Comparison of ENCODE assay signal across 22 mouse cellular contexts in genomic region chr19:26414476-26415024, GRCm38 (mm10).
DNase-seq lines count a peak whose midpoint lies in the region; TF ChIP-seq lines count a peak whose summit lies in the region.
"Had no signal": no experiment of that assay in that cellular context is flagged by ENCODE, and none has a peak within 500 bp of the region (broad histone marks: within the 10 kb centered on the region; RNA-seq: fewer than 3 reads in every experiment).

No protein-coding gene starts in this region.

- no peaks in the 10 kb centered on the region for H3K27me3 ChIP-seq in CH12.LX (replicated peaks)
- no peaks in the 10 kb centered on the region for H3K27me3 ChIP-seq in kidney, adult 2 months (replicated peaks; ENCODE audit: control insufficient read depth, insufficient read depth, low read length)
- H3K27me3 ChIP-seq: embryonic facial prominence, embryonic 12.5 days; embryonic facial prominence, embryonic 15.5 days; hindbrain, embryonic 12.5 days; hindbrain, embryonic 15.5 days had no signal

- TF ChIP-seq POLR2A in CH12.LX (IDR thresholded peaks at IDR 0.05; ENCODE audit: low read depth, low read length): no peak
- TF ChIP-seq POLR2A in kidney, adult 2 months (IDR thresholded peaks at IDR 0.05; ENCODE audit: low read depth, low read length): no peak

- no peak for TF ChIP-seq CTCF in CH12.LX (conservative IDR thresholded peaks at IDR 0.05 in 1 of 2, IDR thresholded peaks at IDR 0.05 in 1 of 2; ENCODE audit: low read depth in 2 of 2, low read length in 2 of 2)
- TF ChIP-seq CTCF in kidney, adult 2 months (conservative IDR thresholded peaks at IDR 0.05; ENCODE audit: insufficient read depth, insufficient read length, low read depth, low read length): no peak

- H3K27ac ChIP-seq in CH12.LX (ENCODE audit: insufficient read depth, low read depth): no peak overlapping the region
- no peak overlapping the region for H3K27ac ChIP-seq in kidney, adult 2 months (ENCODE audit: insufficient read depth, low read depth, low read length)
- H3K27ac ChIP-seq: embryonic facial prominence, embryonic 12.5 days; embryonic facial prominence, embryonic 15.5 days; heart, adult 2 months; hindbrain, embryonic 12.5 days; hindbrain, embryonic 15.5 days had no signal

- no peak overlapping the region for H3K4me3 ChIP-seq in CH12.LX (replicated peaks in 1 of 3; ENCODE audit: low read depth in 2 of 3, low read length in 2 of 3, poor library complexity in 1 of 3)
- no peak overlapping the region for H3K4me3 ChIP-seq in kidney, adult 2 months (ENCODE audit: insufficient read depth, low read depth, low read length)
- H3K4me3 ChIP-seq: embryonic facial prominence, embryonic 12.5 days; embryonic facial prominence, embryonic 15.5 days; heart, adult 2 months; hindbrain, embryonic 12.5 days; hindbrain, embryonic 15.5 days had no signal

- dilution Hi-C loops in CH12.LX (cut with MboI; ENCODE audit: extremely low pct_ligation_motif_present, extremely low pct_unique_long_range_greater_than_20kb, low sequenced_read_pairs): no loop called here

- in situ Hi-C loops in CH12.LX (cut with MboI; ENCODE audit: low pct_ligation_motif_present, low pct_unique_long_range_greater_than_20kb, low sequenced_read_pairs): no loop called here

- 82% methylated on average over 6 of the region's 6 CpGs for WGBS in kidney, adult 2 months

- H3K4me2 ChIP-seq in CH12.LX (ENCODE audit: insufficient read depth, low read depth, poor library complexity, severe bottlenecking): peak overlapping the region; percentile 78
- H3K4me2 ChIP-seq: embryonic facial prominence, embryonic 12.5 days; embryonic facial prominence, embryonic 15.5 days; heart, embryonic 11.5 days; hindbrain, embryonic 12.5 days; hindbrain, embryonic 15.5 days had no signal

- peak; percentile 73 for DNase-seq in heart, adult 11 months
- no peak for DNase-seq in heart, adult 8-10 months (ENCODE audit: low spot score)
- peak; percentile 69 for DNase-seq in 416B (ENCODE audit: low read depth)
- DNase-seq in CH12.LX (ENCODE audit: extremely low read depth): peak; percentile 75
- peak; percentile 29 for DNase-seq in induced T-regulatory cell, adult 2 months (ENCODE audit: low read depth)
- DNase-seq in kidney, adult 2 months: no peak
- no peak for DNase-seq in retina, embryonic 14.5 days (ENCODE audit: low spot score)
- DNase-seq: adrenal gland, adult 8-10 months; adrenal gland, postnatal 25 days; B cell, adult 2 months; cerebellum, adult 18-20 months; cerebellum, adult 9-11 months; cerebellum, postnatal 25 days; forebrain, postnatal 0 days; gastrocnemius, postnatal 25 days; heart, adult 2 months had no signal

- peak; percentile 75 for TF ChIP-seq EP300 in CH12.LX (IDR thresholded peaks at IDR 0.05; ENCODE audit: low read length)

- no peaks in the 10 kb centered on the region for H3K36me3 ChIP-seq in CH12.LX (replicated peaks in 1 of 2; ENCODE audit: control insufficient read depth in 1 of 2, insufficient read depth in 1 of 2, low read length in 1 of 2)
- no peaks in the 10 kb centered on the region for H3K36me3 ChIP-seq in kidney, adult 2 months (ENCODE audit: control insufficient read depth, insufficient read depth, low read length)
- H3K36me3 ChIP-seq: embryonic facial prominence, embryonic 12.5 days; embryonic facial prominence, embryonic 15.5 days; G1E; hindbrain, embryonic 12.5 days; hindbrain, embryonic 15.5 days had no signal

- H3K4me1 ChIP-seq in CH12.LX (ENCODE audit: control insufficient read depth in 1 of 2, insufficient read depth in 2 of 2): peaks cover 5 to 22% of the 10 kb centered on the region in 2 experiments; a peak in 3 of 4 replicates
- no peaks in the 10 kb centered on the region for H3K4me1 ChIP-seq in kidney, adult 2 months (ENCODE audit: control insufficient read depth, insufficient read depth, low read length)
- H3K4me1 ChIP-seq: embryonic facial prominence, embryonic 12.5 days; embryonic facial prominence, embryonic 15.5 days; hindbrain, embryonic 12.5 days; hindbrain, embryonic 15.5 days had no signal

- no peaks in the 10 kb centered on the region for H3K9me3 ChIP-seq in CH12.LX (replicated peaks; ENCODE audit: low read length)
- H3K9me3 ChIP-seq: embryonic facial prominence, embryonic 12.5 days; embryonic facial prominence, embryonic 15.5 days; G1E; hindbrain, embryonic 12.5 days; hindbrain, embryonic 15.5 days had no signal

- H3K9ac ChIP-seq in CH12.LX (ENCODE audit: insufficient read depth, low read depth): no peak overlapping the region
- H3K9ac ChIP-seq: embryonic facial prominence, embryonic 12.5 days; embryonic facial prominence, embryonic 15.5 days; forebrain, postnatal 0 days; hindbrain, embryonic 12.5 days; hindbrain, embryonic 15.5 days had no signal

- no peak for TF ChIP-seq RAD21 in CH12.LX (IDR thresholded peaks at IDR 0.05; ENCODE audit: low read depth, low read length)

- no peaks in the 10 kb centered on the region for H3K79me2 ChIP-seq in CH12.LX (replicated peaks; ENCODE audit: control insufficient read depth, extremely low read depth, insufficient read depth, poor library complexity, severe bottlenecking)

TF ChIP-seq in CH12.LX, 34 proteins besides CTCF, POLR2A, EP300 and RAD21:
- TF ChIP-seq MYC (IDR thresholded peaks at IDR 0.05; ENCODE audit: low read depth, low read length): no peak
- peak; percentile 43 for TF ChIP-seq JUN (IDR thresholded peaks at IDR 0.05; ENCODE audit: insufficient read depth, low read depth, low read length)
- TF ChIP-seq BHLHE40 (IDR thresholded peaks at IDR 0.05; ENCODE audit: low read depth, low read length): peak; percentile 60
- no peak for TF ChIP-seq NRF1 (IDR thresholded peaks at IDR 0.05; ENCODE audit: low read depth, low read length)
- 0 out of 2 replicates have a peak, but pooled peaks have one; percentile 23 for TF ChIP-seq MAZ (IDR thresholded peaks at IDR 0.05; ENCODE audit: low read depth, low read length)
- 0 out of 2 replicates have a peak, but pooled peaks have one; percentile 23 for TF ChIP-seq RCOR1 (conservative IDR thresholded peaks at IDR 0.05; ENCODE audit: low read depth, low read length)
- peak; percentile 63 for TF ChIP-seq JUND (conservative IDR thresholded peaks at IDR 0.05; ENCODE audit: low read depth, low read length)
- TF ChIP-seq MEF2A (IDR thresholded peaks at IDR 0.05; ENCODE audit: borderline replicate concordance, low read depth, low read length): peak; percentile 68; the same call in 1 of the 2 replicates
- peak; percentile 71 for TF ChIP-seq IRF4 (IDR thresholded peaks at IDR 0.05; ENCODE audit: low read depth, low read length)
- TF ChIP-seq MAFK (IDR thresholded peaks at IDR 0.05; ENCODE audit: insufficient replicate concordance, low read length): peak; percentile 66; the same call in 1 of the 2 replicates
- peak; percentile 52; the same call in 1 of the 2 replicates for TF ChIP-seq ZNF384 (IDR thresholded peaks at IDR 0.05; ENCODE audit: low read depth, low read length)
- peak; percentile 77 for TF ChIP-seq ETS1 (conservative IDR thresholded peaks at IDR 0.05; ENCODE audit: low read depth, low read length)
- no peak for TF ChIP-seq MAX (IDR thresholded peaks at IDR 0.05; ENCODE audit: low read length)

Comparison
In these comparisons a context has a peak if more than half of its experiments do, and no peak if none do; other contexts are left out.
1. DNase-seq: peak in heart, adult 11 months (single experiment), 416B (single experiment), CH12.LX (single experiment) and induced T-regulatory cell, adult 2 months (single experiment); none in heart, adult 8-10 months (single experiment), kidney, adult 2 months (single experiment) and retina, embryonic 14.5 days (single experiment).